Mouse (Mus musculus): ENCODE results near the gene Nav1.
A peak's percentile ranks its signal among the peaks of the same experiment; 100 is the strongest.

GRCm38 (mm10) chr1:135637574-135638008 lies 30.5 kb upstream of the Nav1 start:
- TF ChIP-seq POLR2A (IDR thresholded peaks at IDR 0.05; ENCODE audit: insufficient read depth, low read length) (no peak), CTCF (IDR thresholded peaks at IDR 0.05; ENCODE audit: low read depth, low read length) (no peak), EP300 (IDR thresholded peaks at IDR 0.05; ENCODE audit: insufficient read depth, low read depth, low read length) (peak; percentile 36; the same call in 1 of the 2 replicates)
